Mouse (Mus musculus) spleen, postnatal 14 days (tissue): ENCODE data around the gene Rab11b.
"Not testable (repeated sequence)": the region's sequence is repeated elsewhere in the genome, so short reads cannot be mapped to it uniquely, and the experiment has no call there.

ENCODE experiments used
- DNase-seq, 2 experiments: peaks; one replicate each; pipeline ENCODE4 v3.0.0; 2021 to 2022; ENCODE audit warnings: low spot score in 2 of 2

Rab11b gene

GRCm38 (mm10) chr17:33773426-33773825 lies 13.1 kb upstream of the Rab11b start:
- DNase-seq = no peak

- no peak for DNase-seq
Measured at GRCm38 (mm10) chr17:33771617-33772016, 11.3 kb upstream of the Rab11b start.

- no peak for DNase-seq
Measured at GRCm38 (mm10) chr17:33766389-33766788, 6.1 kb upstream of the Rab11b start.

- DNase-seq = peak; percentile 96 to 98
Measured at GRCm38 (mm10) chr17:33759767-33760254, 519 bp downstream of the Rab11b start.

GRCm38 (mm10) chr17:33757231-33757630 lies 3.1 kb downstream of the Rab11b start:
- no peak for DNase-seq

- no peak for DNase-seq
Measured at GRCm38 (mm10) chr17:33756108-33756790, 4.1 kb downstream of the Rab11b start.

GRCm38 (mm10) chr17:33755418-33756107 lies 4.8 kb downstream of the Rab11b start:
- no peak for DNase-seq

GRCm38 (mm10) chr17:33754656-33755055 lies 5.7 kb downstream of the Rab11b start:
- DNase-seq = no peak

- DNase-seq = no peak
Measured at GRCm38 (mm10) chr17:33752297-33752696, 8.0 kb downstream of the Rab11b start.

GRCm38 (mm10) chr17:33751181-33751580 lies 9.1 kb downstream of the Rab11b start:
- DNase-seq = no peak

GRCm38 (mm10) chr17:33749451-33749850 lies 10.9 kb downstream of the Rab11b start:
- no peak for DNase-seq

GRCm38 (mm10) chr17:33746011-33746410 lies 14.3 kb downstream of the Rab11b start:
- DNase-seq = no peak

GRCm38 (mm10) chr17:33744686-33745384 lies 15.5 kb downstream of the Rab11b start:
- DNase-seq = no peak

GRCm38 (mm10) chr17:33742420-33742819 lies 17.9 kb downstream of the Rab11b start:
- no peak for DNase-seq

GRCm38 (mm10) chr17:33733526-33733925 lies 26.8 kb downstream of the Rab11b start:
- DNase-seq = not testable (repeated sequence)

GRCm38 (mm10) chr17:33732556-33733083 lies 27.7 kb downstream of the Rab11b start:
- DNase-seq = not testable (repeated sequence)

- DNase-seq = no peak
Measured at GRCm38 (mm10) chr17:33729215-33729614, 31.1 kb downstream of the Rab11b start.

- DNase-seq = no peak
Measured at GRCm38 (mm10) chr17:33728396-33728795, 31.9 kb downstream of the Rab11b start.

- DNase-seq = no peak
Measured at GRCm38 (mm10) chr17:33719736-33720378, 40.5 kb downstream of the Rab11b start.

GRCm38 (mm10) chr17:33718944-33719725 lies 41.2 kb downstream of the Rab11b start:
- no peak for DNase-seq

GRCm38 (mm10) chr17:33718384-33718881 lies 41.9 kb downstream of the Rab11b start, which contains the start of gene March2:
March2 (minus strand) TSS chr17:33718670.
- DNase-seq = peak; percentile 98 to 99
